Mouse (Mus musculus) megakaryocyte, embryonic 14.5 days (primary cell): Measurements from ENCODE around the gene Crtc2.

Source experiments
- FLI1 ChIP-seq: IDR thresholded peaks from 2 replicates; pipeline ENCODE4 v1.6.1; 2012; ENCODE audit warnings: low read length, inconsistent platforms, mixed read lengths
- GATA1 ChIP-seq: IDR thresholded peaks from 3 replicates; pipeline ENCODE4 v1.6.1; 2012; ENCODE audit warnings: mixed read lengths, low read length, inconsistent platforms, borderline replicate concordance

- TF ChIP-seq GATA1 (no peak), FLI1 (no peak)
Measured at GRCm38 (mm10) chr3:90294651-90295050, 40.7 kb downstream of the Crtc2 start.
